Mouse (Mus musculus): ENCODE data around the gene Ptprn2. TPM values are rescaled to one million over a fixed set of nuclear protein-coding genes. Genes with fewer than 3 reads are reported as not detected.

The Ptprn2 gene
- polyA plus RNA-seq, 1 experiment from 2014 or later: 0.05 TPM

- no peaks in the 10 kb centered on the region for H3K36me3 ChIP-seq
- WGBS (ENCODE audit: insufficient replicate concordance): 62% methylated on average over 4 of the region's 4 CpGs
- no peak overlapping the region for H3K27ac ChIP-seq
- no peak overlapping the region for H3K4me3 ChIP-seq (replicated peaks)
- H3K4me2 ChIP-seq: no peak overlapping the region
- ATAC-seq (ENCODE audit: low read depth) (no peak), DNase-seq (no peak)
- H3K27me3 ChIP-seq: no peaks in the 10 kb centered on the region
- no peaks in the 10 kb centered on the region for H3K4me1 ChIP-seq (replicated peaks)
- H3K9ac ChIP-seq: no peak overlapping the region
- no peaks in the 10 kb centered on the region for H3K9me3 ChIP-seq (replicated peaks)
Measured at GRCm38 (mm10) chr12:117024916-117025315, 539.4 kb downstream of the Ptprn2 start.

GRCm38 (mm10) chr12:117025676-117026075, 540.2 kb downstream of the Ptprn2 start:
- ATAC-seq (ENCODE audit: low read depth) (no peak), DNase-seq (no peak)
- Histone ChIP-seq H3K9me3 (replicated peaks) (no peaks in the 10 kb centered on the region), H3K4me3 (replicated peaks) (no peak overlapping the region), H3K4me2 (no peak overlapping the region), H3K36me3 (no peaks in the 10 kb centered on the region), H3K27me3 (no peaks in the 10 kb centered on the region), H3K27ac (no peak overlapping the region), H3K9ac (no peak overlapping the region), H3K4me1 (replicated peaks) (no peaks in the 10 kb centered on the region)

GRCm38 (mm10) chr12:117027351-117027750, 541.8 kb downstream of the Ptprn2 start:
- H3K9ac ChIP-seq: no peak overlapping the region
- no peak overlapping the region for H3K4me3 ChIP-seq (replicated peaks)
- H3K9me3 ChIP-seq (replicated peaks): no peaks in the 10 kb centered on the region
- no peaks in the 10 kb centered on the region for H3K36me3 ChIP-seq
- no peaks in the 10 kb centered on the region for H3K27me3 ChIP-seq
- no peak for ATAC-seq (ENCODE audit: low read depth)
- 66% methylated on average over 6 of the region's 6 CpGs for WGBS (ENCODE audit: insufficient replicate concordance)
- H3K27ac ChIP-seq: no peak overlapping the region
- no peak overlapping the region for H3K4me2 ChIP-seq
- no peak for DNase-seq
- H3K4me1 ChIP-seq (replicated peaks): no peaks in the 10 kb centered on the region

- WGBS (ENCODE audit: insufficient replicate concordance): 58% methylated on average over 5 of the region's 5 CpGs
- H3K27ac ChIP-seq: no peak overlapping the region
Measured at GRCm38 (mm10) chr12:117028333-117028961, 542.9 kb downstream of the Ptprn2 start.

GRCm38 (mm10) chr12:117033172-117033571, 547.7 kb downstream of the Ptprn2 start:
- no peak overlapping the region for H3K9ac ChIP-seq
- WGBS (ENCODE audit: insufficient replicate concordance): 46% methylated on average over 1 of the region's 1 CpGs
- no peak overlapping the region for H3K27ac ChIP-seq
- H3K4me1 ChIP-seq (replicated peaks): no peaks in the 10 kb centered on the region
- no peaks in the 10 kb centered on the region for H3K36me3 ChIP-seq
- H3K4me3 ChIP-seq (replicated peaks): no peak overlapping the region
- DNase-seq (no peak), ATAC-seq (ENCODE audit: low read depth) (no peak)
- no peak overlapping the region for H3K4me2 ChIP-seq
- no peaks in the 10 kb centered on the region for H3K9me3 ChIP-seq (replicated peaks)
- H3K27me3 ChIP-seq: no peaks in the 10 kb centered on the region

More at GRCm38 (mm10) chr12:117028333-117028961, 542.9 kb downstream of the Ptprn2 start:
- DNase-seq (no peak), ATAC-seq (ENCODE audit: low read depth) (no peak)
- Histone ChIP-seq H3K36me3 (no peaks in the 10 kb centered on the region), H3K9me3 (replicated peaks) (no peaks in the 10 kb centered on the region), H3K9ac (no peak overlapping the region), H3K27me3 (no peaks in the 10 kb centered on the region), H3K4me2 (no peak overlapping the region), H3K4me3 (replicated peaks) (no peak overlapping the region), H3K4me1 (replicated peaks) (no peaks in the 10 kb centered on the region)

- H3K36me3 ChIP-seq: no peaks in the 10 kb centered on the region
- no peaks in the 10 kb centered on the region for H3K4me1 ChIP-seq (replicated peaks)
- DNase-seq (no peak), ATAC-seq (ENCODE audit: low read depth) (no peak)
- H3K9ac ChIP-seq: no peak overlapping the region
- no peaks in the 10 kb centered on the region for H3K27me3 ChIP-seq
- no peak overlapping the region for H3K27ac ChIP-seq
- H3K4me2 ChIP-seq: no peak overlapping the region
- no peaks in the 10 kb centered on the region for H3K9me3 ChIP-seq (replicated peaks)
- WGBS (ENCODE audit: insufficient replicate concordance): 58% methylated on average over 3 of the region's 3 CpGs
- H3K4me3 ChIP-seq (replicated peaks): no peak overlapping the region
Measured at GRCm38 (mm10) chr12:117034506-117034905, 549.0 kb downstream of the Ptprn2 start.

- 6% methylated on average over 2 of the region's 2 CpGs for WGBS (ENCODE audit: insufficient replicate concordance)
- H3K36me3 ChIP-seq: no peaks in the 10 kb centered on the region
- no peaks in the 10 kb centered on the region for H3K9me3 ChIP-seq (replicated peaks)
- H3K27ac ChIP-seq: no peak overlapping the region
- no peak overlapping the region for H3K4me3 ChIP-seq (replicated peaks)
- H3K9ac ChIP-seq: no peak overlapping the region
- ATAC-seq (ENCODE audit: low read depth): no peak
- H3K27me3 ChIP-seq: no peaks in the 10 kb centered on the region
- no peak for DNase-seq
- H3K4me1 ChIP-seq (replicated peaks): no peaks in the 10 kb centered on the region
- H3K4me2 ChIP-seq: no peak overlapping the region
Measured at GRCm38 (mm10) chr12:117035243-117035642, 549.7 kb downstream of the Ptprn2 start.

- Histone ChIP-seq H3K27ac (no peak overlapping the region), H3K9ac (no peak overlapping the region), H3K9me3 (replicated peaks) (no peaks in the 10 kb centered on the region), H3K4me1 (replicated peaks) (no peaks in the 10 kb centered on the region), H3K4me2 (no peak overlapping the region), H3K36me3 (no peaks in the 10 kb centered on the region), H3K4me3 (replicated peaks) (no peak overlapping the region), H3K27me3 (no peaks in the 10 kb centered on the region)
- ATAC-seq (ENCODE audit: low read depth): no peak
- WGBS (ENCODE audit: insufficient replicate concordance): 37% methylated on average over 3 of the region's 3 CpGs
- no peak for DNase-seq
Measured at GRCm38 (mm10) chr12:117039411-117039810, 553.9 kb downstream of the Ptprn2 start.

GRCm38 (mm10) chr12:117041409-117041808, 555.9 kb downstream of the Ptprn2 start:
- no peaks in the 10 kb centered on the region for H3K36me3 ChIP-seq
- ATAC-seq (ENCODE audit: low read depth): no peak
- H3K4me3 ChIP-seq (replicated peaks): no peak overlapping the region
- H3K9me3 ChIP-seq (replicated peaks): no peaks in the 10 kb centered on the region
- no peak for DNase-seq
- no peak overlapping the region for H3K9ac ChIP-seq
- no peak overlapping the region for H3K27ac ChIP-seq
- H3K27me3 ChIP-seq: no peaks in the 10 kb centered on the region
- no peaks in the 10 kb centered on the region for H3K4me1 ChIP-seq (replicated peaks)
- 72% methylated on average over 2 of the region's 2 CpGs for WGBS (ENCODE audit: insufficient replicate concordance)
- no peak overlapping the region for H3K4me2 ChIP-seq

GRCm38 (mm10) chr12:117042706-117043105, 557.2 kb downstream of the Ptprn2 start:
- Histone ChIP-seq H3K4me2 (no peak overlapping the region), H3K27ac (no peak overlapping the region), H3K9me3 (replicated peaks) (no peaks in the 10 kb centered on the region), H3K36me3 (no peaks in the 10 kb centered on the region), H3K27me3 (no peaks in the 10 kb centered on the region), H3K9ac (no peak overlapping the region), H3K4me1 (replicated peaks) (no peaks in the 10 kb centered on the region), H3K4me3 (replicated peaks) (no peak overlapping the region)
- ATAC-seq (ENCODE audit: low read depth) (no peak), DNase-seq (no peak)
- WGBS (ENCODE audit: insufficient replicate concordance): 67% methylated on average over 7 of the region's 7 CpGs

GRCm38 (mm10) chr12:117047384-117048251, 562.1 kb downstream of the Ptprn2 start:
- Histone ChIP-seq H3K4me2 (no peak overlapping the region), H3K27ac (no peak overlapping the region), H3K36me3 (no peaks in the 10 kb centered on the region), H3K27me3 (no peaks in the 10 kb centered on the region), H3K4me1 (replicated peaks) (no peaks in the 10 kb centered on the region), H3K4me3 (replicated peaks) (no peak overlapping the region), H3K9ac (no peak overlapping the region), H3K9me3 (replicated peaks) (no peaks in the 10 kb centered on the region)
- DNase-seq (no peak), ATAC-seq (ENCODE audit: low read depth) (no peak)
- 20% methylated on average over 3 of the region's 3 CpGs for WGBS (ENCODE audit: insufficient replicate concordance)

GRCm38 (mm10) chr12:117049829-117050228, 564.3 kb downstream of the Ptprn2 start:
- Histone ChIP-seq H3K4me3 (replicated peaks) (no peak overlapping the region), H3K36me3 (no peaks in the 10 kb centered on the region), H3K9ac (no peak overlapping the region), H3K27me3 (no peaks in the 10 kb centered on the region), H3K27ac (no peak overlapping the region), H3K4me1 (replicated peaks) (no peaks in the 10 kb centered on the region), H3K9me3 (replicated peaks) (no peaks in the 10 kb centered on the region), H3K4me2 (no peak overlapping the region)
- WGBS (ENCODE audit: insufficient replicate concordance): 66% methylated on average over 10 of the region's 10 CpGs
- no peak for DNase-seq
- no peak for ATAC-seq (ENCODE audit: low read depth)

Data from liver, embryonic 13.5 days (tissue).